Mouse (Mus musculus): ENCODE results near the gene Cysrt1.

DNA sequence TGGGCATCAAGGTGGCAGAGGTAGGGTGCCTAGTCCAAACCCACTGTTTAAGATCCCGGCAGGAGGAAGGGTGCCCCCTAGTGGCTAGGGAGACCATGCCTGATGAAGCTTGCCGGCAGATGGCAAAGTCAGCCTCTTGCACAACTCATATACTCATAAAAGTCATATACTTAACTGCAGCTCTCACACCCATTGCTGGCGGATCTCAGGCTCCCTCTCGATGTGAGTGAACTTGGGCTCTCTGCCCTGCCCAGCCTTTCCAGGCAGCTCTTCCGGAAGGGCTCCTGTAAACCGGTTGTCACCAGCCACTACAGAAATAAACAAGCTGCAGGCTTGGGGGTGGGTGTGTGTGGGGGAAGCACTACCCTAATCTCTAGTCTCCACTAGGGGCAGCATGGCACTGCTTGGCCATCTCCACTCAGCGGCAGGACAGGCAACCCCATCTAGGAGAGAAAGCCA is 13.8 kb downstream of the Cysrt1 start:
- TF ChIP-seq CTCF (IDR thresholded peaks at IDR 0.05; ENCODE audit: low read depth) (peak; percentile 85), EP300 (IDR thresholded peaks at IDR 0.05; ENCODE audit: low read depth) (peak; percentile 65; the same call in 1 of the 2 replicates)
